Mouse (Mus musculus) midbrain, embryonic 14.5 days (tissue): ENCODE data around the gene Actl11. TPM values are rescaled to one million over a fixed set of nuclear protein-coding genes. Genes with fewer than 3 reads are reported as not detected.

Experiments
- ATAC-seq: fragments of 200-750 bp; cut with Nextera tagmentation; 2 replicates; pipeline ENCODE4 v1.8.0; 2017; ENCODE audit warnings: moderate number of reproducible peaks, moderate library complexity; ENCODE audit not compliant: low FRiP score, low TSS enrichment
- DNase-seq: peaks from one replicate; pipeline ENCODE4 v3.0.0-alpha.2; 2015
- H3K27ac ChIP-seq: fragments of 300-500 bp; sonication (generic); replicated peaks from 2 replicates; pipeline ENCODE4 v1.5.1; 2014; ENCODE audit warnings: mild to moderate bottlenecking, low read depth, low read length, moderate library complexity
- H3K27me3 ChIP-seq: fragments of 300-500 bp; sonication (generic); 2 replicates; pipeline ENCODE4 v1.6.1; 2014; ENCODE audit warnings: low read length, control low read depth, mixed read lengths; ENCODE audit not compliant: control insufficient read depth, insufficient read depth
- H3K36me3 ChIP-seq: fragments of 300-500 bp; sonication (generic); 2 replicates; pipeline ENCODE4 v1.6.1; 2014; ENCODE audit warnings: low read length, control low read depth; ENCODE audit not compliant: control insufficient read depth, insufficient read depth
- H3K4me1 ChIP-seq: fragments of 300-500 bp; sonication (generic); 2 replicates; pipeline ENCODE4 v1.6.1; 2014; ENCODE audit warnings: mild to moderate bottlenecking, antibody characterized with exemption, low read length, control low read depth; ENCODE audit not compliant: control insufficient read depth, insufficient read depth
- H3K4me2 ChIP-seq: fragments of 300-500 bp; sonication (generic); 2 replicates; pipeline ENCODE4 v1.6.1; 2014; ENCODE audit warnings: mild to moderate bottlenecking, low read length, moderate library complexity
- H3K4me3 ChIP-seq: fragments of 300-500 bp; sonication (generic); replicated peaks from 2 replicates; pipeline ENCODE4 v1.5.1; 2014; ENCODE audit warnings: low read depth, low read length
- H3K9ac ChIP-seq: fragments of 300-500 bp; sonication (generic); replicated peaks from 2 replicates; pipeline ENCODE4 v1.6.1; 2014; ENCODE audit warnings: mild to moderate bottlenecking, low read length, moderate library complexity
- H3K9me3 ChIP-seq: fragments of 300-500 bp; sonication (generic); 2 replicates; pipeline ENCODE4 v1.6.1; 2016; ENCODE audit warnings: low read length, control low read depth, mixed read lengths; ENCODE audit not compliant: control insufficient read depth
- WGBS: fragments of 180-500 bp; shearing (Covaris S2); extraction: QIAGEN DNeasy Blood & Tissue Kit; methylation state at CpG from one replicate; pipeline ENCODE4 v1.1.7; 2014; 5-methylcytosine and 5-hydroxymethylcytosine counted together
- polyA plus RNA-seq: library from polyadenylated mRNA; unstranded; fragments of >200 nt; fragmentation: Nextera tagmentation; extraction: Ambion mirVana; gene quantifications from 2 replicates; pipeline ENCODE4 v1.2.1, GENCODE M21; 2014

The Actl11 gene
- polyA plus RNA-seq, 1 experiment from 2014 or later, result not detected

DNA sequence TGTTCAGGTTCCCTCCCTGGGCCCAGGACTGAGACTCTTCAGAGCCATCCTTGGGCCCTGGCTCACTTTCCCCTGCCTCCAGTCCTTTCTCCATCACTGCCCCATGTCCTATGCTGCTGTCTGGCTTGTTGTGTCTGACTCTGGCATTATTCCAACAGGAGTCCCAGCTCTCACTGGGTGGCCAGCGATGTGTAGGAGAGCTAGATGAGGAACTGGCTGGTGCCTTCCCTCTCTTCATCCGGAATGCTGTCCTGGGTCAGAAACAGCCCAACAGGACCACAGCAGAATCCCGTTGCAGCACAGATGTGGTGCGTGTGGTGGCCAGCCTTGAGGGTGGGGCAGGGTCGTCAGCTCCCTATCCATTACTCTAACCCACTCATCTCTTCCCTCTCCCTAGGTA lies 42.0 kb downstream of the Actl11 start:
- Histone ChIP-seq H3K4me3 (no peak overlapping the region), H3K27ac (no peak overlapping the region), H3K4me1 (no peaks in the 10 kb centered on the region), H3K36me3 (peaks cover 3% of the 10 kb centered on the region; the same call in 1 of the 2 replicates), H3K27me3 (no peaks in the 10 kb centered on the region), H3K9ac (no peak overlapping the region), H3K9me3 (no peaks in the 10 kb centered on the region), H3K4me2 (no peak overlapping the region)
- WGBS, result 90% methylated on average over 5 of the region's 5 CpGs
- DNase-seq, result no peak
- ATAC-seq, result no peak

DNA sequence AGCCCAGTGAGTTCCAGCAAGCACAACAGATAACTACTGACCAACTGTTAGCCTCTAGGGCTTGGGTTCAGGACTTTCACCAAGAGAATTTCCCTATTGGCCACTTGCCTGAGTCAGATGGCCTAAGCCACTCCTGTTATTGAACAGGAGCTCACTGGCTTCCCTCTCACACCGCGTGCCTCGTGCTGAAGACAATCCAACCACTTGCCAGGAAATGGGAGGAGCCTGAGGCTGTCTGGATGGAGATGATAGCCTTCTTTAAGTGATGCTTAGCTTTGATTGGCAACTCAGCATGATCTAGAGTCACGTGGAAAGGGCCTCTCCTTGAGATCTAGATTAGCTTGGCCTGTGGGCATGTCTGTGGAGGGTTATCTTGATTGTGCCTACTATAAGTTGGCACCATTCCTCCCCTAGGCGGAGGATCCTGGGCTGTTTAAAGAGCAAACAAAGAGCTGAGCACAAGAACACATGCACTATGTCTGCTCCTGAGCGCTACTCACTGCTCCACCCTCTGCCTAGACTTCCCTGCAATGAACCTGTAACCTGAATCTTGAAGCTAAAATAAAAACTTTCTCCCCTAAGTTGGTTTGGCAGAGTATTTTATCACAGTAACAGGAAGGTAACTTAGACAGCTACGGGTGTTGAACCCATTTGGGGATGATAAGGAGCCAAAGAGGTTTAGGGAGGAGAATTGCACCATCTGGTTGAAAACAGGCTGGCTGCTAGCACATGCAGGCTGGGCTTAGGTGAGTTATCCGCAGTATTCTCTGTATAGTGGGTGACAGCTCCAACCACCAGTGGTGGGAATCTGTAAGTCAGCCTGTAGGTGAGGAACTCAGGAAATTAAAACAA lies 43.6 kb downstream of the Actl11 start:
- peaks cover 3% of the 10 kb centered on the region; the same call in 1 of the 2 replicates for H3K36me3 ChIP-seq
- no peaks in the 10 kb centered on the region for H3K4me1 ChIP-seq
- H3K9me3 ChIP-seq, result no peaks in the 10 kb centered on the region
- H3K27ac ChIP-seq, result no peak overlapping the region
- H3K9ac ChIP-seq, result no peak overlapping the region
- 85% methylated on average over 8 of the region's 8 CpGs for WGBS
- DNase-seq (no peak), ATAC-seq (no peak)
- no peak overlapping the region for H3K4me3 ChIP-seq
- H3K4me2 ChIP-seq, result no peak overlapping the region
- H3K27me3 ChIP-seq, result no peaks in the 10 kb centered on the region

DNA sequence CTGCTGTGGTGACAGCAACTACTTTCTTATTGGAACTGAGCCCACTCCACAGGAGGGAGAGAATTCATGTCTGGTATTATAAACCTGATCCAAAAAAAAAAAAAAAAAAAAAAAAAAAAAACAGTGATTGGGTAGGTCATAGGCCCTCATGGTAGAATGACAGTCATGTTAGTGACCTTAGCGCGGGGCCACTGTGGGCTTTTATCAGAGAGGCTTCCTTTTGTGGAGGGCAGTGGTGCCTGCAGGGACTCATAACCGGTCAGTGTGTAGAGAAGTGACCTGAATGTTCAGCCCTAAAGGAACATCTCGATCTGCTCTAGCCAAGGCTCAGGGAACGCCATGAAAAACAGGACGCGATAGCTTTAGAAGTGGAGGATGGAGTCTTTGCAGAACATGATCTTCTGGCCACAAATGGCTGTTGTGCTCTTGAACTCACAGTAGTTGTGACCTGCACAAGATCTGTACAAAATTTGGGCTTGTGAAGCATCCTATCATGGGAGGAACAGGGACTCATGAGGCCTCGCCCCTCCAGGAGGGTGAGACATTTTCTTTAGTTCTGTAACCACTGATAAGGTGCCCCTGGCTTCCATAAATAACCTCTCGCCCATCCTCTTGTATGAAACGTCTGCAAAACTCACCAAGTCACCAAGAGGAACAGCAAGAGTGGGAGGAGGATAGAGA lies 46.4 kb downstream of the Actl11 start:
- H3K9me3 ChIP-seq, result no peaks in the 10 kb centered on the region
- H3K4me2 ChIP-seq, result no peak overlapping the region
- DNase-seq, result no peak
- ATAC-seq, result no peak
- H3K4me1 ChIP-seq, result no peaks in the 10 kb centered on the region
- no peak overlapping the region for H3K4me3 ChIP-seq
- 0 out of 2 replicates have a peak, but pooled peaks cover 3% of the 10 kb centered on the region for H3K36me3 ChIP-seq
- no peak overlapping the region for H3K9ac ChIP-seq
- WGBS, result 84% methylated on average over 10 of the region's 10 CpGs
- H3K27me3 ChIP-seq, result no peaks in the 10 kb centered on the region
- no peak overlapping the region for H3K27ac ChIP-seq

DNA sequence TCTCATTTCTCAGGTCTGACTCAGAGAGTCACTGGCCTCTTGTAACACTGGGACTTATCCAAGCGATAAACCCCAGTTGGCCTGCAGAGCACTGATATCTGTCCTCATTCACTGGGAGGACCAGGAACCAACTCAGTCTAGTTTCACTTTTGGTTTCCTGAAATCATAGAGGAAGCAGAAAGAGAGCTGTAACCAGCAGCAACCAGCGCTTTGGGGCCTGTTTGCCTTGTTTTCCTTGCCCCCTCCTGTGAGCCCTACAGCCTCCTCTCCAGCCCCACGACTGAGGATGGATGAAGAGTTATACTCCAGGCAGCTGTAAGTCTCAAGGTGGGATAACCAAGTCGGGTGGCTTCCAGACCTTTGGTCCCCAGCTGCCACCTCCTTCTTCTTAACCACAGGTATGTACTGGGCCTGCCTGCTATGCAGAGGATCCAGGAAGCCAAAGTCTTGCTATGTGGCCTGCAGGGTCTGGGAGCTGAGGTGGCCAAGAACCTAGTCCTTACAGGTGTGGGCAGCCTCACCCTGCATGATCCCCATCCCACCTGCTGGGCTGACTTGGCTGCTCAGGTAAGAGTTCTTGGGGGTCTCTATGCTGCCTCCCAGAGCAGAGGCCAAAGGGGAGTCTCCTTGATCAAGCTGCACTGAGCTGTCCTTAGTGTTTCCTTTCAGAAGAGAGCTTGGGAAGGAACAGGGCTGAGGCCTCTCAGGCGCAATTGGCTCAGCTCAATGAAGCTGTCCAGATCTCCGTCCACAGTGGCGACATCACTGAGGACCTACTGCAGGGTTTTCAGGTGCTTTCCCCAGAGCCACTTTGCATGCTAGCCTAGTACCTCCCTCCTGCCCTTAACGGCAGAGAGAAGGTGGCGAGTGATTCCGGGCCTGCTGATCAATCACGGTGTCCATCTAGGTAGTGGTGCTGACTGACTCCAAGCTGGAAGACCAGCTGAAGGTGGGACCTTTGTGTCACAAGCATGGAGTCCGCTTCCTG lies 47.4 kb downstream of the Actl11 start, which contains the start of gene Uba7:
Gene Uba7 (plus strand): TSS at position 107 of the 988 bp plus-strand sequence.
- Histone ChIP-seq H3K27ac (no peak within 1 kb of the TSS), H3K4me2 (no peak within 1 kb of the TSS), H3K4me1 (no peaks in the 10 kb centered on the region), H3K36me3 (0 out of 2 replicates have a peak, but pooled peaks cover 2% of the 10 kb centered on the region), H3K4me3 (no peak within 1 kb of the TSS), H3K9me3 (no peaks in the 10 kb centered on the region), H3K27me3 (no peaks in the 10 kb centered on the region), H3K9ac (no peak within 1 kb of the TSS)
- DNase-seq (no peak), ATAC-seq (no peak)
- WGBS, result 78% methylated on average over 12 of the region's 12 CpGs

DNA sequence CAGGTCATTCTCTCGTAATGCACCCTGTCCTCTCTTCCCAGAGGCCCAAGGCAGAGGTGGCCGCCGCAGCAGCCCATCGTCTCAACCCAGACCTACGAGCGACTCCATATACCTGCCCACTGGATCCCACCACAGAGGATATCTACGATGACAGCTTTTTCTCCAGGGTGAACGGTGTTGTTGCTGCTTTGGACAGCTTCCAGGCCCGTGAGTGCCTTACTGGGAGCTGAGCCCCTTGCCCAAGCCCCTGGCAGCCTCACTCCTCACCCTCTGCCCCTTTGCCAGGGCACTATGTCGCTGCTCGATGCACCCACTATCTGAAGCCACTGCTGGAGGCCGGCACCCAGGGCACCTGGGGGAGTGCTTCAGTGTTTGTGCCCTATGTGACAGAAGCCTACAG lies 50.5 kb downstream of the Actl11 start:
- no peak for DNase-seq
- no peak for ATAC-seq
- Histone ChIP-seq H3K27me3 (peaks cover under 1% of the 10 kb centered on the region; the same call in 1 of the 2 replicates), H3K4me2 (no peak overlapping the region), H3K27ac (no peak overlapping the region), H3K4me3 (no peak overlapping the region), H3K4me1 (no peaks in the 10 kb centered on the region), H3K9ac (no peak overlapping the region), H3K9me3 (no peaks in the 10 kb centered on the region), H3K36me3 (no peaks in the 10 kb centered on the region)
- 91% methylated on average over 12 of the region's 12 CpGs for WGBS

Other genes with a start within 250 kb of the Actl11 start
- gene Gnat1, start 248.8 kb upstream of the Actl11 start, polyA plus RNA-seq, result 0.97 and 2.0 TPM in 2 replicates
- 34.0 and 37.0 TPM in 2 replicates for gene Sema3f, start 218.0 kb upstream of the Actl11 start, polyA plus RNA-seq
- gene Rbm5, start 157.5 kb upstream of the Actl11 start, polyA plus RNA-seq, result 190 and 241 TPM in 2 replicates
- 72.6 and 95.5 TPM in 2 replicates for gene Rbm6, start 55.2 kb upstream of the Actl11 start, polyA plus RNA-seq
- 21.8 and 25.5 TPM in 2 replicates for gene Mon1a, start 40.3 kb upstream of the Actl11 start, polyA plus RNA-seq
- 0.58 and 0.82 TPM in 2 replicates for gene Mst1r, start 21.6 kb upstream of the Actl11 start, polyA plus RNA-seq
- 16.7 and 26.1 TPM in 2 replicates for gene Camkv, start 7.2 kb downstream of the Actl11 start, polyA plus RNA-seq
- 10.3 and 10.4 TPM in 2 replicates for gene Traip, start 21.7 kb downstream of the Actl11 start, polyA plus RNA-seq
- gene Uba7, start 47.0 kb downstream of the Actl11 start, polyA plus RNA-seq, result 2.6 and 5.0 TPM in 2 replicates
- 0.47 and 0.49 TPM in 2 replicates for gene Gm20661, start 54.6 kb downstream of the Actl11 start, polyA plus RNA-seq
- gene Inka1, start 57.4 kb downstream of the Actl11 start, polyA plus RNA-seq, result 12.1 and 13.3 TPM in 2 replicates
- gene Cdhr4, start 64.0 kb downstream of the Actl11 start, polyA plus RNA-seq, result 1.1 and 1.2 TPM in 2 replicates
- gene Gm20662, start 67.9 kb downstream of the Actl11 start, polyA plus RNA-seq, result 0.72 TPM in 1 of 2 replicates, not detected in the other
- gene Ip6k1, start 74.0 kb downstream of the Actl11 start, polyA plus RNA-seq, result 61.1 and 64.4 TPM in 2 replicates
- gene Gmppb, start 120.8 kb downstream of the Actl11 start, polyA plus RNA-seq, result 14.0 and 16.7 TPM in 2 replicates
- gene Amigo3, start 124.7 kb downstream of the Actl11 start, polyA plus RNA-seq, result 2.4 and 3.5 TPM in 2 replicates
- not detected in 2 replicates for gene Mst1, start 152.0 kb downstream of the Actl11 start, polyA plus RNA-seq
- 54.8 and 56.2 TPM in 2 replicates for gene Rnf123, start 154.9 kb downstream of the Actl11 start, polyA plus RNA-seq
- gene Apeh, start 166.1 kb downstream of the Actl11 start, polyA plus RNA-seq, result 38.0 and 43.8 TPM in 2 replicates